Mouse (Mus musculus) megakaryocyte-erythroid progenitor cell, adult 5-6 weeks (primary cell): ENCODE data around the gene Polr1d. TPM values are rescaled to one million over a fixed set of nuclear protein-coding genes. Genes with fewer than 3 reads are reported as not detected.
A peak's percentile ranks its signal among the peaks of the same experiment; 100 is the strongest.

Experiments used
- ATAC-seq: replicated peaks from 2 replicates; pipeline ENCODE4 v1.8.0; 2016; ENCODE audit warnings: mild to moderate bottlenecking, inconsistent platforms; ENCODE audit not compliant: severe bottlenecking, poor library complexity, low FRiP score, low TSS enrichment
- total RNA-seq, 2 experiments: library from RNA; stranded (forward) in 1 of 2; stranded (reverse) in 1 of 2; fragments of 200-1000, 215-1000 nt in 1 of 2; fragments of >200 nt in 1 of 2; fragmentation: Nextera tagmentation in 1 of 2; gene quantifications; 2 replicates each; pipeline ENCODE4 v1.2.3; 2014 to 2017

The Polr1d gene
- total RNA-seq, 2 experiments from 2014 or later = 149 to 195 TPM

- peak; percentile 64 for ATAC-seq
These were observed 620 bp downstream of the Polr1d start for GRCm38 (mm10) chr5:147077305-147078034.

- ATAC-seq = no peak
These were observed 1.5 kb downstream of the Polr1d start for GRCm38 (mm10) chr5:147078110-147078900.

DNA sequence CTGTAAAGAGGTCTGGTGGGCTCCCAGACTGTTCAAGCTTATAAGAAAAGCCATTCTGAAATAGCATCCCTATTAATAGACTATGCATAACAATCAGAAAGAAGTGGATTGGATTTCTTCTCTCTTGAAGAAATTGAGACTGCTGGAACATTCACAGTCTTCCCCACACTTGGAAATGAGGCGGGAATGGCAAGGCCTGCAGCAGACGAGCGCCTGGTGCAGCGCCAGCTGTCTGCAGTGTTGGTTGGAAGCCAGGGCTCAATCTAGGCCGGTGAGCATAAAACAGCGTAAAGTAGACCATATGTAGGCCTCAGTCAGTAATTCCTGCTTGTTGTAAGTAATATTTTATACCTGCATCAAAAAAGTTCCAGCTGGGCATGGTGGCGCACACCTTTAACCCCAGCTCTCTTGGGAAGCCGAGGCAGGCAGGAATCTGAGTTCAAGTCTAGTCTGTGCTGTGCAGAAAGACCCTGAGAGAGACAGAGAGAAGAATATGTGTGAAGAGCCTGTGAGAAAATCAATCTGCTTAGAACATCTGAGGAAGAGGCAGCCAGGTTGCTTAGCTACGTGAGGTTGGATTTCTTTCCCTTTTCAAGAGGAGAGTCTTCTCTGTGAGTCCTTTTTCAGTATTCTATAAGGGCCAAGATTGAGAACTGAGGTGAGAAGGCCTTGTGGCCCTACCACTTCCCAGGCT, 8.5 kb downstream of the Polr1d start:
- ATAC-seq = no peak

GRCm38 (mm10) chr5:147086816-147087215, 10.0 kb downstream of the Polr1d start:
- no peak for ATAC-seq

- ATAC-seq = no peak
These were observed 13.0 kb downstream of the Polr1d start for GRCm38 (mm10) chr5:147089836-147090235.

GRCm38 (mm10) chr5:147090256-147090963, 13.6 kb downstream of the Polr1d start:
- no peak for ATAC-seq

- ATAC-seq = no peak
These were observed 15.6 kb downstream of the Polr1d start for GRCm38 (mm10) chr5:147092448-147092847.

GRCm38 (mm10) chr5:147094296-147094695, 17.4 kb downstream of the Polr1d start:
- no peak for ATAC-seq

GRCm38 (mm10) chr5:147096586-147096985, 19.7 kb downstream of the Polr1d start:
- ATAC-seq = no peak

DNA sequence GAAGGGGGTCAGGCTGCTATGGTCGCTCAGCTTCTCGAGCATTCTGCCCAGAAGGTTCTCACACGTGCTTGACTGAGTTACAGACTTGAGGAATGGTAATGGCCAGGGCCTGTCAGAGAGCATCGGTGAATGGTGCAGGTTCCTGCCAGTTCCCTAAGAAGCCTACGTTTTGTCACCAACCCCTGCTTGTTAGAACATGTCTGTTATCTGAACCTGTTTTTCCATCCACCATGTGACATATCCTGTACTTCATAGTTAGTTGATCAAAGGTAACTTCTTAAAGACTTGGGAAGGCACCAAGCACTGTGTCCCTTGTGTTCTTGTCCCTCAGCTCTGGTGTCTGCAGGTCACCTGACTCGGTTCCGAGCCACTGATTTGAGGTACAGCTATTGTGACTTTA, 21.8 kb downstream of the Polr1d start:
- no peak for ATAC-seq

- no peak for ATAC-seq
These were observed 23.3 kb downstream of the Polr1d start for GRCm38 (mm10) chr5:147100180-147100579.

DNA sequence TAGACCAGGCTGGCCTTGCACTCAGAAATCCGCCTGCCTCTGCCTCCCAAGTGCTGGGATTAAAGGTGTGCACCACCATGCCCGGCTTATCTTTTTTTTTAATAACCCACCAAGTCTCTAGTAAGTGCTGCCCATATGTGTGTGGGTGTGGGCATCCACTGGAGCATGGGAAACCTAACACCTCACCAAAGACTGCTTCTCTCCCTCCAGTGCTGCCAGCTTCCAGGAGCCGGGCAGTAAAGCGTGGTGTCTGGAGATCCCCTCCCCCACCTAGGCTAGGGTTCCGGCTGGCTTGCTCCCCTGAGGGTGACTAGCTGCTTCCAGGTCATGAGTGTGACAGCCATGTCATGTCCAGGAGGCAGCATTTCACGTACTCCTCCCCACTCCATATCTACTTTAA, 25.4 kb downstream of the Polr1d start:
- no peak for ATAC-seq

DNA sequence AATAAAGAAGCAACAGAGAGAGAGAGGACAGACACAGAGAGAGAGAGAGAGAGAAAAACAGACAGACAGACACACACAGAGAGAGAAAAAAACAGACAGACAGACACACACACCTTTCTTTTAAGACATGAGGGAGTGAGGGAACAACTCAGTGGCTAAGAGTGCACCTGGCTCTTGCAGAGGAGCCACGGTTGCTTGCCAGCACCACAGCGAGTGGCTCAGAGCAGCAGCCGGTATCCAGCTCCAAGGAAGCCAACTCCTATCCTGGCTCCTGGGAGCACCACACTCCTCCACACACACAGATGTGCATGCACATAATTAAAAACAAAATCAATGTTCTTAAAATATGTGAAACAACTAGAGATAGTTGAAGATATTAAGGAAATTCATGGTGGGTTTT, 30.4 kb downstream of the Polr1d start:
- no peak for ATAC-seq

GRCm38 (mm10) chr5:147108861-147109591, 32.2 kb downstream of the Polr1d start:
- ATAC-seq = no peak

DNA sequence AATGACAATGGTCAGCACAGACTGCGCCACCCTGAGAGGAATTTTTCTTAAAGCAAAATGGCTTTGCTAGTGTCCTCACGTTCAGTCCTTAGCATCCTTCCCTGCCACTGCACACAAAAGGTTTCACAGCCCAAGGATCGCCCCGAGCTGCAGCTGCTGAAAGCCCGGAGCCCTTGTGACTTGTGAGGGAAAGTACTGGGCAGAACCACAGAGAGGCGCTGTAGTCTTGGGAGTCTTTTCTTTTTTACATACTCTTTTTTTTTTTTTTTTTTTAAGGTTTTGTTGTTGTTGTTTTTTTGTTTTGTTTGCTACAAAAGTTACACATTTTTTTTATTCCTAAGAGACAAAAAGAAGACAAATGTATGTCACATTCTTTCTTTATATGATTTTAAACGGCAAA, 37.9 kb downstream of the Polr1d start:
- ATAC-seq = no peak

- ATAC-seq = no peak
These were observed 38.8 kb downstream of the Polr1d start for GRCm38 (mm10) chr5:147115631-147116030.

- no peak for ATAC-seq
These were observed 40.2 kb downstream of the Polr1d start for GRCm38 (mm10) chr5:147117027-147117426.

- ATAC-seq = no peak
These were observed 44.3 kb downstream of the Polr1d start for GRCm38 (mm10) chr5:147121146-147121545.

GRCm38 (mm10) chr5:147124794-147125193, 47.9 kb downstream of the Polr1d start:
- ATAC-seq = no peak
